Mouse (Mus musculus): ENCODE measurements around the gene Nrap. TPM values are rescaled to one million over a fixed set of nuclear protein-coding genes. Genes with fewer than 3 reads are reported as not detected.
A peak's percentile ranks its signal among the peaks of the same experiment; 100 is the strongest.

Nrap gene
- polyA plus RNA-seq (2015; fragmentation: Nextera tagmentation; extraction: Ambion mirVana) = 0.86 and 1.0 TPM in 2 replicates

- H3K9ac ChIP-seq = no peak within 1 kb of the TSS
- no peak within 1 kb of the TSS for H3K27ac ChIP-seq
- H3K27me3 ChIP-seq = 0 out of 2 replicates have a peak, but pooled peaks cover 3% of the 10 kb centered on the region
- H3K4me2 ChIP-seq = no peak within 1 kb of the TSS
- 0 out of 2 replicates have a peak, but pooled peaks cover 4% of the 10 kb centered on the region for H3K4me1 ChIP-seq
- no peak for ATAC-seq (ENCODE audit: borderline replicate concordance, extremely low read depth, low FRiP score, low TSS enrichment)
- H3K36me3 ChIP-seq = no peaks in the 10 kb centered on the region
- 69% methylated on average over 11 of the region's 11 CpGs for WGBS
- no peak within 1 kb of the TSS for H3K4me3 ChIP-seq
- no peaks in the 10 kb centered on the region for H3K9me3 ChIP-seq
Measured at GRCm38 (mm10) chr19:56389879-56390278, at the start of gene Nrap. Nrap (minus strand) TSS chr19:56390037.

DNA sequence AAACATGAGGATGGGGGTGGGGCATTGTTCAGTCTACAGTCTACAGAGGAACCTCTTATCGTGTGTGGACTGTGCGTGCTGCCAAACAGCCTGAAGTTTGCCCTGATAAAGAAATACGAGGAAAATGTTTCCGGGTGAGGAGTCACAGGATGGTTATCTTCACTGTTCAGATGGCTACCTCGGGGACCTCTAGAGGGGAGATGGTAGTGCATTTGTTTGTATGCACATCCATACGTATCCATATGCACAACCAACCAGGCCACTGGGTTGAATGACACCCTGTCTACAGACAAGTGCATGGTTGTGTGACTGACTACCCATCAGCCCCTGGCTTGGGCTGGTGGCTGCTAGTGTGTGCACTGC, 49.2 kb upstream of the Nrap start:
- Histone ChIP-seq H3K27ac (no peak overlapping the region), H3K4me1 (no peaks in the 10 kb centered on the region), H3K4me3 (no peak overlapping the region), H3K9me3 (no peaks in the 10 kb centered on the region), H3K36me3 (peaks cover 24% of the 10 kb centered on the region), H3K27me3 (no peaks in the 10 kb centered on the region), H3K4me2 (no peak overlapping the region), H3K9ac (no peak overlapping the region)
- 46% methylated on average over 6 of the region's 6 CpGs for WGBS
- no peak for ATAC-seq (ENCODE audit: borderline replicate concordance, extremely low read depth, low FRiP score, low TSS enrichment)

GRCm38 (mm10) chr19:56438357-56439071, 48.7 kb upstream of the Nrap start:
- H3K27me3 ChIP-seq = no peaks in the 10 kb centered on the region
- no peak overlapping the region for H3K4me3 ChIP-seq
- no peaks in the 10 kb centered on the region for H3K9me3 ChIP-seq
- peak overlapping the region; percentile 25 for H3K27ac ChIP-seq
- peaks cover 27% of the 10 kb centered on the region for H3K36me3 ChIP-seq
- H3K4me2 ChIP-seq = no peak overlapping the region
- no peaks in the 10 kb centered on the region for H3K4me1 ChIP-seq
- WGBS = 58% methylated on average over 7 of the region's 7 CpGs
- no peak for ATAC-seq (ENCODE audit: borderline replicate concordance, extremely low read depth, low FRiP score, low TSS enrichment)
- no peak overlapping the region for H3K9ac ChIP-seq

- H3K27ac ChIP-seq = no peak overlapping the region
- ATAC-seq (ENCODE audit: borderline replicate concordance, extremely low read depth, low FRiP score, low TSS enrichment) = no peak
- H3K4me3 ChIP-seq = no peak overlapping the region
- H3K4me1 ChIP-seq = no peaks in the 10 kb centered on the region
- H3K9me3 ChIP-seq = no peaks in the 10 kb centered on the region
- H3K27me3 ChIP-seq = no peaks in the 10 kb centered on the region
- H3K4me2 ChIP-seq = no peak overlapping the region
- H3K9ac ChIP-seq = no peak overlapping the region
- WGBS = 81% methylated on average over 13 of the region's 13 CpGs
- H3K36me3 ChIP-seq = peaks cover 27% of the 10 kb centered on the region
Measured at GRCm38 (mm10) chr19:56436380-56436779, 46.5 kb upstream of the Nrap start.

- H3K27ac ChIP-seq = no peak overlapping the region
- no peak overlapping the region for H3K4me2 ChIP-seq
- H3K4me3 ChIP-seq = no peak overlapping the region
- WGBS = 81% methylated on average over 7 of the region's 7 CpGs
- peaks cover 27% of the 10 kb centered on the region for H3K36me3 ChIP-seq
- H3K4me1 ChIP-seq = no peaks in the 10 kb centered on the region
- no peaks in the 10 kb centered on the region for H3K27me3 ChIP-seq
- no peaks in the 10 kb centered on the region for H3K9me3 ChIP-seq
- ATAC-seq (ENCODE audit: borderline replicate concordance, extremely low read depth, low FRiP score, low TSS enrichment) = no peak
- H3K9ac ChIP-seq = no peak overlapping the region
Measured at GRCm38 (mm10) chr19:56433581-56433980, 43.7 kb upstream of the Nrap start.

DNA sequence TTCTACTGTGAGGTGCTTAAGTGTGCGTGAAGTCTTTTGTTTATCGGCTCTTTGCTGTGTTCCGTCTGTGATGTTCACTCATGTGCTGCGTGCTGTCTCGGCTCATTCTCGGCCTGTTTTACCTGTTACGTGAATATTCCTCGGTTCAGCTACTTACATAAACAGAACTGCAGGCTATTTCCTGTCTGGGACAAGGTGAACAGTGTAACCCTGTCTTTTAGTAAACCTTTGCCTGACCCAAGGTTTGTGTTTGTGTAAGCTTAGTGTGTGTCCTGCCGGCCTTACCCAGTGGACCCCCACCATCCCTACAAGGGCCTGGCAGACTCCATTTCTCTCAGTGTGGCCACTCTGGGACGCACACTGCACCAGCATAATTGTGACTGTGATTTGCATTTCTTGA, 42.9 kb upstream of the Nrap start:
- 63% methylated on average over 10 of the region's 10 CpGs for WGBS
- Histone ChIP-seq H3K4me2 (no peak overlapping the region), H3K9me3 (no peaks in the 10 kb centered on the region), H3K4me3 (no peak overlapping the region), H3K9ac (no peak overlapping the region), H3K27me3 (no peaks in the 10 kb centered on the region), H3K36me3 (peaks cover 26% of the 10 kb centered on the region), H3K27ac (no peak overlapping the region), H3K4me1 (no peaks in the 10 kb centered on the region)
- no peak for ATAC-seq (ENCODE audit: borderline replicate concordance, extremely low read depth, low FRiP score, low TSS enrichment)

- ATAC-seq (ENCODE audit: borderline replicate concordance, extremely low read depth, low FRiP score, low TSS enrichment) = no peak
- no peak overlapping the region for H3K27ac ChIP-seq
- H3K9ac ChIP-seq = no peak overlapping the region
- H3K4me2 ChIP-seq = no peak overlapping the region
- no peaks in the 10 kb centered on the region for H3K27me3 ChIP-seq
- WGBS = 62% methylated on average over 8 of the region's 8 CpGs
- H3K36me3 ChIP-seq = peaks cover 8% of the 10 kb centered on the region; the same call in 1 of the 2 replicates
- H3K4me3 ChIP-seq = no peak overlapping the region
- H3K9me3 ChIP-seq = no peaks in the 10 kb centered on the region
- peaks cover 5% of the 10 kb centered on the region; the same call in 1 of the 2 replicates for H3K4me1 ChIP-seq
Measured at GRCm38 (mm10) chr19:56430369-56430768, 40.5 kb upstream of the Nrap start.

DNA sequence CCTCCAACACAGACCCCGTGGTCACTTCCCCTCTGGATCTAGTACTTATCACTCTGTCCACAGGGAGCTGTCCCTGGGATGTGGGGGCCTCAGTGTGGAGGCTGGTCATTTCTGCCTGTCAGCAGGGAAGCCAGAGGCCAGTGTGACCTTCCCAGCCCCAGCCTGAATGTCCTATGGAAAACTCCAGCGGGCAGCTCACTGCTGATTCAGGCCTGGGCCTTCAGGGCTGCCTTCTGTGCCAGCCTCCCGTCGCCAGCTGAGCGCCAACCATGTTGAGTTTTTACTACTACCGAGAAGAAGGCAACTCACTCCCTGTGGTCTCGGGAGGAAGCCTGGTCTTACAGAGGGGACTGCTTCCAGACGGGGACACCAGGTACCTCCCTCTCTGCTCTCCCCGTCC, 35.7 kb upstream of the Nrap start:
- Histone ChIP-seq H3K9ac (no peak overlapping the region), H3K27me3 (no peaks in the 10 kb centered on the region), H3K4me1 (peaks cover 27% of the 10 kb centered on the region), H3K27ac (peak overlapping the region; percentile 13; the same call in 1 of the 2 replicates), H3K4me3 (no peak overlapping the region), H3K9me3 (no peaks in the 10 kb centered on the region), H3K4me2 (no peak overlapping the region), H3K36me3 (no peaks in the 10 kb centered on the region)
- no peak for ATAC-seq (ENCODE audit: borderline replicate concordance, extremely low read depth, low FRiP score, low TSS enrichment)
- WGBS = 58% methylated on average over 9 of the region's 9 CpGs

DNA sequence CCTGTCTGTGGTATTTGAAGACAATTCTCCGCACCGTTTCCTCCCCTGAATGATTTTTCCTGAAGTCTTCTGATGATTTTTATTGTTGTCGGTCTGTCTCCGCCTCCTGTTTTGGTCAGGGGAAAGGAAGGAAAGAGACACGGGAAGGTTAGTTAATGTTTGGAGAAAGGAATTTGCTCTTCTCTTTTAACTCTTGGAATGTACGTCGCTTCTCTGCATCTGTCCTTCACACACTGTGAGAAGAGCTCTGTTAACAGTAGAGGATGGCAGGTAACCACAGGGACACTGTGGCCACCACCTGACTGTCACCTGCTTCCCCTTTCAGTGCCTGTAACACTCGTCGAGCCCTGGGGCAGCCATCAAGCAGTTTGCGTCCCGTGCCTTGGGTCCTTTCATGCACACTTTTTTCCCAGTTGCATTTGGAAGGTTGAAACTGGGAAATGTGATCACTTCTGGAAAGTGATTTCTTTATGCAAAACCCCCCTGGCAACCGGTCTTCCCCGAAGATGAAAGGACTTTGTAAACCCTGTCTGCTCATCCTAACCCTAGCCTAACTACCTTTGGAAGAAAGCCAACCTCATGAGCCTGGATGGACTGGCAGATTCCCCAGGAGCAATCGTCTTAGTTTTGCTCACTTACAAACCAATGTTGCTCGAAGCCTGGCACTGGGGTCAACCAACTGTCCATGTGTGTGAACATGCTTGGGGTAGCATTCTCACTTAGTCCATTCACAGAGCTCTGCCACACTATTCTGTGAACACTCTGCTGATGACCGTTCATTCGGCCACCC, 35.0 kb upstream of the Nrap start:
- Histone ChIP-seq H3K9ac (no peak overlapping the region), H3K4me1 (peaks cover 27% of the 10 kb centered on the region), H3K9me3 (no peaks in the 10 kb centered on the region), H3K4me2 (no peak overlapping the region), H3K36me3 (no peaks in the 10 kb centered on the region), H3K4me3 (no peak overlapping the region), H3K27ac (no peak overlapping the region), H3K27me3 (no peaks in the 10 kb centered on the region)
- WGBS = 64% methylated on average over 17 of the region's 17 CpGs
- ATAC-seq (ENCODE audit: borderline replicate concordance, extremely low read depth, low FRiP score, low TSS enrichment) = no peak

- peaks cover 27% of the 10 kb centered on the region for H3K4me1 ChIP-seq
- 61% methylated on average over 12 of the region's 12 CpGs for WGBS
- H3K27me3 ChIP-seq = no peaks in the 10 kb centered on the region
- no peak overlapping the region for H3K4me2 ChIP-seq
- no peak overlapping the region for H3K27ac ChIP-seq
- no peaks in the 10 kb centered on the region for H3K36me3 ChIP-seq
- H3K4me3 ChIP-seq = no peak overlapping the region
- H3K9me3 ChIP-seq = no peaks in the 10 kb centered on the region
- H3K9ac ChIP-seq = no peak overlapping the region
- ATAC-seq (ENCODE audit: borderline replicate concordance, extremely low read depth, low FRiP score, low TSS enrichment) = no peak
Measured at GRCm38 (mm10) chr19:56423370-56423769, 33.5 kb upstream of the Nrap start.

DNA sequence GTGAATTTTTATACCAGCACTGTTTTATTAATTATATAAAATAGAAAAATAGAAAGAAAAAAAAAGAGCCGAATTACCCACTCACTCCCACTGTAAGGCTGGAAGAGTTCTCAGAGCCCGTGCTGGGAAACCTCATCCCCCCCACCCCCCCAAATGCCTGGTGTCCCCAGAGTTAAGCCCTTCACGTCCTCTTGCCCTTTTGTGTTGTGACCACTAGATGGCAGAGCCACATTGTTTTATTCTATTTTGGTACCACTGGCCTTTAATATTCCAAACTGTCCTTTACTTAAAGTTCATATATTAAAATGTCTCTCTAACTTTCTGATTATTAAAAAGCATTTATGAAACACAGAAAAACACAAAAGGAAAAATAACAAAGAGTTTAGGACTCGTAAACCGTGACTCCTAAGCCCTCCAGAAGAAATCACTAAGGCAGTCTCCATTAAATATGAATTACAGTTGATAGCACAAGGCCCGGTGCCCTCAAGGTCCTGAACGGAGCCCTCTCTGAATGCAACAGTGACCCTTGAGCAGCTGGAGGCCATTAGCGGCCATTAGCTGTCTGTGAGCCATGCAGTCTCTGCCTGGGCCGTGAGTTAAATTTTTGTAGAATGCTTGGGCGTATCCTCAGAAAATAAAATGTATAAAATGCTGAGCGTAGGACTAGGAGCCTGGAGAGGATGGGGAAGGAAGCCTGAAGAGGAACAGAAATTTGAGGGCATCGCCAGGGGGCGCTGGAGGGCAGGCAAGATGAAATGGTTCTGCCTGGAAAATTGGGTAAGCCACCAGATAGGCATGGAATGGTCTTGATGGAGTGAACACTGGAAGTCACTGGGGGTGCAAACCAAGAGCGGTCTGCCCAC, 32.9 kb upstream of the Nrap start:
- no peaks in the 10 kb centered on the region for H3K36me3 ChIP-seq
- peak overlapping the region; percentile 41; the same call in 1 of the 2 replicates for H3K27ac ChIP-seq
- 30% methylated on average over 14 of the region's 14 CpGs for WGBS
- no peaks in the 10 kb centered on the region for H3K9me3 ChIP-seq
- ATAC-seq (ENCODE audit: borderline replicate concordance, extremely low read depth, low FRiP score, low TSS enrichment) = peak; percentile 47; the same call in 1 of the 2 replicates
- no peak overlapping the region for H3K9ac ChIP-seq
- no peak overlapping the region for H3K4me3 ChIP-seq
- H3K4me2 ChIP-seq = no peak overlapping the region
- peaks cover 27% of the 10 kb centered on the region for H3K4me1 ChIP-seq
- H3K27me3 ChIP-seq = no peaks in the 10 kb centered on the region

All from lung, embryonic 15.5 days (tissue).